Mouse (Mus musculus): Measurements from ENCODE around the gene Gpsm2.

DNA sequence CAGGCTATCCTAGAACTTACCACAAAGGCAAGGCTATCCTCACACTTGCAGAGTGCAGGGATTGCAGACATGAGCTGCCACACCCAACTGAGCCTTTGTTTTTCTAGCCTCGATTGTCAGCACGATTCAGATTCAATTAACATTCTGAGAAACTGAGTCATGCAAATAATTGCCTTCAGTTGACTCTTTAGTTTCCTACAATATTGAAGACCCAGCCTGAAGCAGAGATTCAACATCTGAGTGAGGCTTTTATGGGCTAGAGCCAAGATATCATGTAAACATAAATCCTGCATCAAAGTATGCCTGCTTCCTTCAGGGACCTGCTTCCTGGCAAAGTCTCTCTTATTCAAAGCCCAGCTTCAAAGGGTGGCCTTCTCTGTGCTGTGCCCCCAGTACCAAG lies 41.6 kb upstream of the Gpsm2 start:
- TF ChIP-seq EP300 (IDR thresholded peaks at IDR 0.05; ENCODE audit: low read depth) = no peak
- no peak for TF ChIP-seq CTCF (IDR thresholded peaks at IDR 0.05; ENCODE audit: low read depth)

Measured in liver, embryonic 14.5 days (tissue).